Mouse (Mus musculus) layer of hippocampus, adult 2 months (tissue): ENCODE results near the gene Eddm3b. TPM values are rescaled to one million over a fixed set of nuclear protein-coding genes. Genes with fewer than 3 reads are reported as not detected.
A peak's percentile ranks its signal among the peaks of the same experiment; 100 is the strongest.

Experiments
- DNase-seq, 2 experiments: peaks; one replicate each; pipeline ENCODE4 v3.0.0; 2022; ENCODE audit warnings: low spot score in 2 of 2
- H3K27ac ChIP-seq: fragments of 200-600 bp; 2 replicates; pipeline ENCODE4 v1.8.1; 2022
- H3K4me3 ChIP-seq: fragments of 200-600 bp; 2 replicates; pipeline ENCODE4 v1.8.1; 2022; ENCODE audit warnings: mild to moderate bottlenecking
- CTCF ChIP-seq: fragments of 200-600 bp; conservative IDR thresholded peaks from 2 replicates; pipeline ENCODE4 v1.8.1; 2022; ENCODE audit warnings: antibody characterized with exemption, mild to moderate bottlenecking, moderate library complexity
- total RNA-seq, 2 experiments: library from RNA; stranded (reverse); gene quantifications; 2 replicates each; pipeline ENCODE4 v1.2.3; 2021

Eddm3b gene
- total RNA-seq, 2 experiments from 2014 or later, result not detected

DNA sequence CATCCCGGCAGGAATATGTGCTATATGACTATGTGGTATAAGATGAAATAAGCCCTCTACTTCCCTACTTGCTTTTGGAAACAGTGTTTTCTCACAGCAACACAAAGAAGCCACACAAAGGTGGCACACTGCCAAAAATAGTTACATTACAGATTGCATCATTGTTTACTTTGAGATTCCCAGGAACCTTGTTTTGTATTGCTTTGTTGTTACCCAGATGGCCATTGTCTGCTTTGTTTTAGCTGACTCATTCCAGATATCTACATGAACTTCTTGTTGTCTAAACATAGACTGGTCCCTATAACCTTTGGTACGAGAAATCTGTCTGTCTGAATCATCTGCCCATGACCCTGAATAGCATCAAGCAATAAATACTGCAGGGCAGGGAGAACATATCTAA lies 26.1 kb downstream of the Eddm3b start:
- DNase-seq, result no peak
- no peak for TF ChIP-seq CTCF
- Histone ChIP-seq H3K27ac (no peak overlapping the region), H3K4me3 (no peak overlapping the region)

DNA sequence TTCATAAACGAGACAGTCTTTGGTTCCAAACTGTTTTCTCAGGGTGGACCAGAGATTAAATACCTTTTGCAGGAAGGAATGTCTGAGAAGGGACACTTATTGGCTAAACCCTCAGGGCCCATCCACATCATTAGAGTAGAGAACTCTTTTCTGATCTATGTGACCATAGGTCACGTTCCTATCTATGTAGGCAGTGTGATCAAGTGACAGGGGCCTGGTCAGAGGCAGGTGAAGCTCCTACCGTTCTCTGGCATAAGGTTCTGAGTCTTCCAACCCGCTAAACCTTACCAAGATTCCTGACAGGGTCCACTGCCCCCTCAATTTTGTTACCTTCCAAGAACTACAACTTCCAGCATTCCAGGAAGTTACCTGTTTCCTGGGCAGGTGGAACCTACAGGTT lies 27.9 kb downstream of the Eddm3b start:
- no peak for TF ChIP-seq CTCF

DNA sequence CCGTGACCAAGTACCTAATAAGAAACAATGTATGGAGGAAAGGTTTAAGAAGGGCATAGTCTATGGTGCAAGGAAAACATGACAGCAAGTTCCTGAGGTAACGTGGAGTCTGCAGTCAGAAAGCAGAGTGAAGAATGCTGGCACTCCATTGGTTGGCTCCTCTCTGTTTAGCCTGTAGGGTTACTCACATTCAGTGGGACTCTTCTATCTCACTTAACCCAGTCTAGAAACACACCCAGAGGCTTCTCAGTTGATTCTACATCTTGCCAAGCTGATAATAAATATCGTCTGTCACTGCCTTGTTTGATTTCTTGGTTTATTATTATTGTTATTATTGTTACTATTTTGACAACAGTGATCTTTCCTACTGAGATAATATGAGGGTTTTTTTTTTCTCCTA lies 28.3 kb downstream of the Eddm3b start:
- no peak for DNase-seq

More for the DNA sequence above, 27.9 kb downstream of the Eddm3b start:
- DNase-seq, result no peak
- no peak overlapping the region for H3K27ac ChIP-seq
- no peak overlapping the region for H3K4me3 ChIP-seq

DNA sequence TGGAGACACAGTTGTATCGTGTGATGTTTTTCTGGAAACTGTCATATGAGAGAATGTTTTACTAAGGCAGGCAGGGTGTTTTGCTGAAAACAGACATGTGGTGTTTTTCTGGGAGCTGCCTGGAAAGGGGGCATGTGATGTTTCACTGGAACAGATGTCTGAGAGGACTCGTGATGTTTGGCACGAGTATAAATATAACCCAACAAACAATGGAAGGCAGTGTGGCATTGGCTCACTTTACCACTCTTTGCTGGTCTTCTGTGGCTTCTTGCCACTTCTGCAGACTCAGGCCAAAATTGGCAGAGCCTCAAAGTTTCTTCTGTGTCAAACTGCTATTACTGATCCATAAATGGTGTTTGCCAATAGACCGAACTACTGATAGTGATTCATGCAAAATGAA lies 29.1 kb downstream of the Eddm3b start:
- H3K27ac ChIP-seq, result peak overlapping the region; percentile 73

More for the DNA sequence above, 28.3 kb downstream of the Eddm3b start:
- no peak for TF ChIP-seq CTCF
- Histone ChIP-seq H3K27ac (peak overlapping the region; percentile 73), H3K4me3 (no peak overlapping the region)

DNA sequence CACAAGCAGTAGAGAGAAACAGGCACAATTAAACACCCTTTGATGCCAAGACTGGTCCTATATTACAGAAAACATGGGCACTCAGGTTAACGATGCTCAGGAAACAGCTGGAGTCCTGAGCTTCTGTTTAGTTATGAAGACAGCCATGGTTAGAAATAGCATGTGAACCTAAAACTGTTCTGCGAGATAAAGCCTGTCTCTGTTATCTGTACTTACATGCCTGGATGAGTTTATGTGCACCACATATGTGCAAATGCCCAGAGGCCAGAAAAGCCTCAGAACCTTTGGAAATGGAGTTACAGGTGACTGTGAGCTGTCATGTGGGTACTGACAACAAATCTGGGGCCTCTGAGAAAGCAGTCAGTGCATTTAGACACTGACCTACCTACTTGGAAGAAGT lies 29.7 kb downstream of the Eddm3b start:
- Histone ChIP-seq H3K4me3 (no peak overlapping the region), H3K27ac (peak overlapping the region; percentile 73)
- no peak for TF ChIP-seq CTCF
- DNase-seq, result no peak

More for the DNA sequence above, 29.1 kb downstream of the Eddm3b start:
- DNase-seq, result peak; percentile 25 to 55
- no peak for TF ChIP-seq CTCF
- no peak overlapping the region for H3K4me3 ChIP-seq

DNA sequence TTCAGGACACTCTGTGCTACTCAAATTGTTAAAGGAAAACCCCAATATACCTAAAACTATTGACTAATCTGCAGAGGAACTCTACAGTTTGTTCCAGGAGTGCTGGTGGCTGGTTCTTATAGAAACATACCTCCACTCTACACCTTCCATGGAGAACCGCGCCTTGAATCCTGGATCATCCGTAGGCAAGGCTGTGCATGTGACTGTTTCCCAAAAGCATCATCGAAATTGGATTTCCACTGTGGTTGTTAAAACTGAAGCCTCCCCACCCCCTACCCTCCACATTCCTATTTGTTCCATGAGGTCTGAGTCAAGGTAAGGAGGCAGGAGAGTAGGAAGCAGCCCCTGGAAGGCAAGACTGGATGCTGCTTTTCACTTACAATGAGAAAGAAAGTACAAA lies 30.2 kb downstream of the Eddm3b start:
- peak overlapping the region; percentile 73; the same call in 1 of the 2 replicates for H3K27ac ChIP-seq
- H3K4me3 ChIP-seq, result no peak overlapping the region
- no peak for TF ChIP-seq CTCF
- no peak for DNase-seq

DNA sequence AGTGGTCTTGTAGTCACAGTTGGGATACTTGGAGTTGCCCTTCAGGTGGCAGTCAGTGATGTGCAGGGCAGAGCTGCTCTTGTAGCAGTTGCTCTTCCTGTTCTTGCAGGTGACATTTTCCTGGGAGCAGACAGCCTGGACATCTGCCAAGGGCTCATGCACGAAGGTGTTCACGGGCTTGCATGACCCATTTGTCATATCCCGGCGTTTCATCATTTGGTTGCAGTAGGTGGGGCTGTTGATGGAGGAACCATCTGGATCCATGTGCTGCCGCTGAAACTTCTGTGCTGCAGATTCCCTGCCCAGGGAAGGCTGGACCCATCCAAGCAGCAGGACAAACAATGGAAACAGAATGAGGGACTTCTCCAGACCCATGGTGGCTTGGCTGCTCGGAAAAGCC lies 31.3 kb downstream of the Eddm3b start:
- no peak overlapping the region for H3K4me3 ChIP-seq
- no peak for DNase-seq
- no peak for TF ChIP-seq CTCF
- no peak overlapping the region for H3K27ac ChIP-seq

DNA sequence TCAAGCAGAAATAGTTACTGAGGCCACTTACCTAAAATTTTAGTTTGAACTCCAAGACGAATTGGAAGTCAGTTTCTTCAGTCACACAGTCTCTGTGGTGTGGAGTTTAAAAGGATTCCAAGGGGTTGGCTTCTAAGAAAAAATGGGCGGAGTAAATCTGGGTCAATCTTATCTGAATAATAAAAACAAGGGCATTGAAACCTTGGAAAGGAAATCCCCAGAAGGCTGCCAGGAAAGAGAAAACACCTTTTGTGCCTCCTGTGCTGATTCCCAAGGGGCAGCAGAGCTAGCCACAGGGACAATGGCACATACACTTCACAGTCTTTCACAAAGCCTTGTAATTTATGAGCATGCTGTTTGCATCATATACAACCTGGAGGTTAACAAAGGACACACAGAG lies 32.5 kb downstream of the Eddm3b start, which contains the start of gene Rnase1:
Gene Rnase1, minus strand, starts transcription at position 101 of the 400 bp plus-strand sequence.
- Histone ChIP-seq H3K27ac (peak within 1 kb of the TSS; percentile 55; the same call in 1 of the 2 replicates), H3K4me3 (no peak within 1 kb of the TSS)
- no peak for TF ChIP-seq CTCF
- DNase-seq, result no peak

DNA sequence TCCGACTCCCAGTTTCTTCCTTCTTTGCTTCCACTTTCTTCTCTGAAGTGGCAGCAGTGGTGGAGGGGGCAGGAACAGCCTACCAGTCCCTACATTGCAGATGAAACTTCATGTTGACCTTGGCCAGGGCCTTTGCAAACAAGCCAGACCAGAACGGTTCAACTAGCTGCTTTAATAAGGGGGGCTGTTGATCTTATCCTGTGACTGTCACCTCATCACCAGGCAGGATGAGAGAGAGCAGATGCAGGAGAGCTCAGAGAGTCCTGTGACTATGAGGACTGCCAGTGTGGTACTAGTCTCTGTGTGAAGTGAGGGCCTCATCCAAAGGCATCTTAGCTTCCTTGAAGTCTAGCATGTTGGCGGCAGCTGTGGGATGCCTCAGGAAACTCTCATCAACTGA lies 33.8 kb downstream of the Eddm3b start:
- Histone ChIP-seq H3K4me3 (no peak overlapping the region), H3K27ac (no peak overlapping the region)
- no peak for TF ChIP-seq CTCF
- DNase-seq, result no peak

DNA sequence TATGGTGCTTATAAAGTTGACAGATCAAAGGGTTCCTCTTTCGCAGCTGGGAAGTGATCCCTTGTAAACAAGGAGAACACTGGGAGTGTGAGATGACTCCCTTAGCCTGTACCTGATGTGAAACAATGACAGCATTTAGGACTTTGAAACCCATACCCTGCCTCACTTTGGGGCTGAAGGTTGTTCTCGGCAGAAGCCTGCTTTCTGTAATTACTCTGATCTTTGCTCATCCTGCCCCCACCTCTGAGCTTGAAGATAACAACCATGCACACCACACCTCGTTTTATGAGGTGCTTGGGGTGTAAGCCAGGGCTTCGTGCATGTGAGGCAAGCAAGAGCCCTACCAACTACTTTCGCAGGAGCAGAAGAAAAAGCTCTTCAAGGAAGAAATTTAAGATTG lies 34.9 kb downstream of the Eddm3b start:
- Histone ChIP-seq H3K27ac (no peak overlapping the region), H3K4me3 (no peak overlapping the region)
- no peak for DNase-seq
- TF ChIP-seq CTCF, result no peak

DNA sequence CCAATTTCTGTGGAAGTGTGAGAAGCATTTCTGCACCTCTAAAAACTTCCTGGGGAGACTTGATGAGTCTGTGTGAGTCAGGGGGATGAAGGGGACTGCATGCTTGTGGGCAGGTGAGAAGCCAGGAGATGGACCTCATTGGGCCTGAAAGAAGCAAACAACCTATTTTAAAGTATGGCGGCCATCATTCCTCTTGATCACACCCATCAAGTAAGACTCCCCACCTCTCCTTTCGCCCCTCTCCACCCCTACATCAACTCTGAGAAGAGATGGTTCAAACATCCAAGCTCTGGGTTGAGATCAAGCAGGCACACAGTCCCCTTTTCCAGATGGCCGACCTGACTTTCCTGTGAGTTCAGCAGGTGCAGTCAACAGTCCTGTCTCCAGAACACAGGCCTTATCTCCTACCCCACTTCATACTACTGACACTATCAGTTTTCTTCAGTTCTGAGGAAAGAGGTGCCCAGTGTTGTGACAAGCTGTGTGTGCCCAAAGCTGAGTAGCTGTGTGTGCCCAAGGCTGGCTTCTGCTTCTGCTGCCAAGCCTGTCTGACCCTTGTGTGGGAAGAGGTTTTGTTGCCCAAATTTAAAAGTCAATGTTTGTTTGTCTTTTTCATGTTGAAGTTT lies 36.1 kb downstream of the Eddm3b start:
- DNase-seq, result no peak
- H3K27ac ChIP-seq, result no peak overlapping the region
- no peak overlapping the region for H3K4me3 ChIP-seq
- no peak for TF ChIP-seq CTCF

DNA sequence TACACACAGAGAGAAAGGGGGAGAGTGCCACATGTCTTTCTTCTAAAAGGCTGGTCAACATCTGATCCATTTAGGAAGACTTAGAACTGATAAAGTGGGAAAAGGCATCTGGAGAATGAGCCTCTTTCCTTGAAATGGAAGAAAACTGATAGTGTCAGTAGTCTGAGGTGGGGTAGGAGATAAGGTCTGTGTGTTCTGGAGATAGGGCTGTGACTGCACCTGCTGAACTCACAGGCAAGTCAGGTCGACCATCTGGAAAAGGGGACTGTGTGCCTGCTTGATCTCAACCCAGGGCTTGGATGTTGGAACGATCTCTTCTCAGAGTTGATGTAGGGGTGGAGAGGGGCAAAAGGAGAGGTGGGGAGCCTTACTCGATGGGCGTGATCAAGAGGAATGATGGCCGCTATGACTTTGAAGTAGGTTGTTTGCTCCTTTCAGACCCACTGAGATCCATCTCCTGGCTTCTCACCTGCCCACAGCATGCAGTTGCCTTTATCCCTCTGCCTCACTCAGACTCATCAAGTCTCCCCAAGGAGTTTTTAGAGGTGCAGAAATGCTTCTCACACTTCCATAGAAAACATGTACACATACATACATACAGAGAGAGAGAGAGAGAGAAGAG lies 38.1 kb downstream of the Eddm3b start:
- TF ChIP-seq CTCF, result no peak
- Histone ChIP-seq H3K4me3 (no peak overlapping the region), H3K27ac (no peak overlapping the region)
- no peak for DNase-seq

DNA sequence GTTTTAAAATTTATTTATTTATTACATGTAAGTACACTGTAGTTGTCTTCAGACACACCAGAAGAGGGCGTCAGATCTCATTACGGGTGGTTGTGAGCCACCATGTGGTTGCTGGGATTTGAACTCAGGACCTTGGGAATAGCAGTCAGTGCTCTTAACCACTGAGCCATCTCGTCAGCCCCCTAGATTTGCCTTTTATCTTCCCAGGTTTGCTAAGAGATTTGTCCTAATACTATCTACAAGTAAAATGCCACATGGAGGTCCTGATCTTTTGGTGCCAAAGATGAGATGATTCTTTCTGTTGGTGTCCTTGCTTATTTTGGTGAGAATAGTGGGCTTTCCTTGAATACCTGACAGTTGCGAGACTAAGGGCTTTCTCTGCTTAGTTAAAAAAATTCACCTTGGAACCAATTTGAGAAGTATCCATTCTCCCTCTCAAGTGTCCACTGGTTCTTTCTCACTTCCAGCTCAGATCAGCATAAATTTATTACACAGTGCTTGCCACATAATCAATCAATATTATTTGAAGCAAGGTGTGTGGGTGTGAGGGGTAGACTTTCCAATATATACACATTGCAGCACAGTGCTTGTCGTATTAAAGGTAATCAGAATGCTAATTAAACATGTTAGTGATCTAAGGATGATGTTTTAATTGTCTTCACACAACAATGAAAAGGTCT lies 42.0 kb downstream of the Eddm3b start:
- TF ChIP-seq CTCF, result no peak
- no peak for DNase-seq

DNA sequence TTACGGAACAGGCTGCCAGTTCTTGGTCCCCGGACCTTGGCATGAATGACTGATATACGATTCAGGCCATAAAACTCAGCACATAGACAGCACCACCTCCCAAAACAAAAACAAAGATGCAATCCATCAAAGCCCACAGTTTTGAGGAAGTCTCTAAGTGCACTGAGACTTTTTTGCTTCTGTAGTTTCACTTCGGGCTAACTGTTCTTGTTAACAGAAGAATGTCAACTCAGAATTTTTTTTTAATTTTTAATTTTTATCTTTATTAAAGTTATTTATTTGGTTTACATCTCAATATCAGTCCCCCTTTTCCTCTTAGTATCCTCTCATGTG lies 42.5 kb downstream of the Eddm3b start:
- H3K27ac ChIP-seq, result no peak overlapping the region
- TF ChIP-seq CTCF, result no peak
- no peak overlapping the region for H3K4me3 ChIP-seq
- DNase-seq, result no peak

More for the DNA sequence above, 42.0 kb downstream of the Eddm3b start:
- no peak overlapping the region for H3K4me3 ChIP-seq
- no peak overlapping the region for H3K27ac ChIP-seq
